Mouse (Mus musculus) CH12.LX (cell line): ENCODE measurements around the gene Cnp. TPM values are rescaled to one million over a fixed set of nuclear protein-coding genes. Genes with fewer than 3 reads are reported as not detected.

ENCODE experiments used
- DNase-seq: peaks from one replicate; pipeline ENCODE4 v3.0.0-alpha.2; 2013; ENCODE audit errors: extremely low read depth
- H3K27ac ChIP-seq: 2 replicates; pipeline ENCODE4 v1.5.1; 2012; ENCODE audit warnings: low read depth, mild to moderate bottlenecking, control low read depth, moderate library complexity; ENCODE audit not compliant: insufficient read depth
- H3K27me3 ChIP-seq: replicated peaks from 2 replicates; pipeline ENCODE3; 2012; ENCODE audit warnings: inconsistent platforms
- H3K36me3 ChIP-seq, 2 experiments: replicated peaks in 1 of 2; 2 replicates each; pipeline versions ENCODE3 to v1.6.1; 2012; ENCODE audit warnings: inconsistent platforms in 1 of 2, low read length in 1 of 2, mild to moderate bottlenecking in 1 of 2, mixed read lengths in 1 of 2, moderate library complexity in 1 of 2; ENCODE audit not compliant: control insufficient read depth in 1 of 2, insufficient read depth in 1 of 2
- H3K4me1 ChIP-seq, 2 experiments: 2 replicates each; pipeline ENCODE4 v1.6.1; 2012; ENCODE audit warnings: inconsistent platforms in 1 of 2, moderate library complexity in 1 of 2; ENCODE audit not compliant: insufficient read depth in 2 of 2, control insufficient read depth in 1 of 2
- H3K4me2 ChIP-seq: 2 replicates; pipeline ENCODE4 v1.6.1; 2012; ENCODE audit warnings: low read depth, mild to moderate bottlenecking, control low read depth; ENCODE audit not compliant: poor library complexity, insufficient read depth, severe bottlenecking
- H3K4me3 ChIP-seq, 3 experiments: fragments of 150-350 bp in 1 of 3; sonication (generic) in 1 of 3; replicated peaks in 1 of 3; 2 replicates each; pipeline versions ENCODE3 to v1.5.1; 2011 to 2012; ENCODE audit warnings: low read depth in 2 of 3, low read length in 2 of 3, mild to moderate bottlenecking in 2 of 3, moderate library complexity in 2 of 3, control low read depth in 1 of 3, improper control_type of control experiment in 1 of 3, inconsistent platforms in 1 of 3, mixed read lengths in 1 of 3; ENCODE audit not compliant: poor library complexity in 1 of 3
- H3K79me2 ChIP-seq: replicated peaks from 2 replicates; pipeline ENCODE4 v1.6.1; 2012; ENCODE audit warnings: mild to moderate bottlenecking, moderate library complexity; ENCODE audit not compliant: control insufficient read depth, poor library complexity, insufficient read depth, severe bottlenecking; ENCODE audit errors: extremely low read depth
- H3K9ac ChIP-seq: 2 replicates; pipeline ENCODE4 v1.6.1; 2012; ENCODE audit warnings: low read depth, mild to moderate bottlenecking, control low read depth, moderate library complexity; ENCODE audit not compliant: insufficient read depth
- H3K9me3 ChIP-seq: replicated peaks from 2 replicates; pipeline ENCODE3; 2012; ENCODE audit warnings: low read length, inconsistent platforms, mixed read lengths
- BHLHE40 ChIP-seq: IDR thresholded peaks from 2 replicates; pipeline ENCODE4 v1.6.1; 2011; ENCODE audit warnings: mild to moderate bottlenecking, low read depth, low read length, improper control_type of control experiment
- CHD1 ChIP-seq: IDR thresholded peaks from 2 replicates; pipeline ENCODE4 v1.6.1; 2012; ENCODE audit warnings: low read depth, low read length, improper control_type of control experiment, inconsistent platforms
- CHD2 ChIP-seq: IDR thresholded peaks from 2 replicates; pipeline ENCODE4 v1.6.1; 2011; ENCODE audit warnings: low read length, improper control_type of control experiment
- CTCF ChIP-seq, 2 experiments: IDR thresholded peaks in 1 of 2; conservative IDR thresholded peaks in 1 of 2; 2 replicates each; pipeline ENCODE4 v1.5.1; 2011 to 2012; ENCODE audit warnings: low read depth in 2 of 2, low read length in 2 of 2, improper control_type of control experiment in 1 of 2, inconsistent platforms in 1 of 2, mild to moderate bottlenecking in 1 of 2, moderate library complexity in 1 of 2
- E2F4 ChIP-seq: IDR thresholded peaks from 2 replicates; pipeline ENCODE4 v1.6.1; 2011; ENCODE audit warnings: low read depth, low read length, improper control_type of control experiment; ENCODE audit not compliant: insufficient replicate concordance
- ELF1 ChIP-seq: IDR thresholded peaks from 2 replicates; pipeline ENCODE4 v1.6.1; 2014; ENCODE audit warnings: low read depth, mild to moderate bottlenecking, inconsistent platforms, low read length, improper control_type of control experiment
- ETS1 ChIP-seq: conservative IDR thresholded peaks from 2 replicates; pipeline ENCODE4 v1.6.1; 2012; ENCODE audit warnings: low read depth, mild to moderate bottlenecking, inconsistent platforms, low read length, improper control_type of control experiment, moderate library complexity
- GABPA ChIP-seq: IDR thresholded peaks from 2 replicates; pipeline ENCODE4 v1.6.1; 2012; ENCODE audit warnings: low read depth, low read length, improper control_type of control experiment, inconsistent platforms; ENCODE audit not compliant: insufficient replicate concordance
- IRF4 ChIP-seq: IDR thresholded peaks from 2 replicates; pipeline ENCODE4 v1.6.1; 2014; ENCODE audit warnings: low read depth, mild to moderate bottlenecking, inconsistent platforms, low read length, improper control_type of control experiment
- JUN ChIP-seq: IDR thresholded peaks from 2 replicates; pipeline ENCODE4 v1.6.1; 2011; ENCODE audit warnings: low read depth, mild to moderate bottlenecking, low read length, improper control_type of control experiment, moderate library complexity; ENCODE audit not compliant: insufficient read depth
- KAT2A ChIP-seq: IDR thresholded peaks from 2 replicates; pipeline ENCODE4 v1.6.1; 2012; ENCODE audit warnings: low read length, improper control_type of control experiment, inconsistent platforms; ENCODE audit not compliant: insufficient replicate concordance
- MAFK ChIP-seq: IDR thresholded peaks from 2 replicates; pipeline ENCODE4 v1.6.1; 2011; ENCODE audit warnings: low read length, improper control_type of control experiment; ENCODE audit not compliant: insufficient replicate concordance
- MAZ ChIP-seq: IDR thresholded peaks from 2 replicates; pipeline ENCODE4 v1.6.1; 2012; ENCODE audit warnings: low read depth, mild to moderate bottlenecking, inconsistent platforms, low read length, improper control_type of control experiment, moderate library complexity
- NELFE ChIP-seq: IDR thresholded peaks from 2 replicates; pipeline ENCODE4 v1.6.1; 2011; ENCODE audit warnings: low read depth, low read length, improper control_type of control experiment
- POLR2A ChIP-seq: IDR thresholded peaks from 2 replicates; pipeline ENCODE4 v1.6.1; 2011; ENCODE audit warnings: low read depth, mild to moderate bottlenecking, improper control_type of control experiment, low read length
- POLR2AphosphoS2 ChIP-seq: IDR thresholded peaks from 2 replicates; pipeline ENCODE4 v1.6.1; 2011; ENCODE audit warnings: low read depth, low read length, improper control_type of control experiment
- RAD21 ChIP-seq: IDR thresholded peaks from 2 replicates; pipeline ENCODE4 v1.6.1; 2011; ENCODE audit warnings: low read depth, mild to moderate bottlenecking, low read length, improper control_type of control experiment, moderate library complexity
- RCOR1 ChIP-seq: conservative IDR thresholded peaks from 2 replicates; pipeline ENCODE4 v1.6.1; 2012; ENCODE audit warnings: low read depth, mild to moderate bottlenecking, inconsistent platforms, low read length, improper control_type of control experiment
- SIN3A ChIP-seq: IDR thresholded peaks from 2 replicates; pipeline ENCODE4 v1.6.1; 2012; ENCODE audit warnings: low read length, improper control_type of control experiment, inconsistent platforms
- TBP ChIP-seq: conservative IDR thresholded peaks from 2 replicates; pipeline ENCODE4 v1.6.1; 2011; ENCODE audit warnings: low read depth, low read length, improper control_type of control experiment
- TCF12 ChIP-seq: IDR thresholded peaks from 2 replicates; pipeline ENCODE4 v1.6.1; 2014; ENCODE audit warnings: low read depth, mild to moderate bottlenecking, inconsistent platforms, low read length, improper control_type of control experiment
- ZC3H11A ChIP-seq: IDR thresholded peaks from 2 replicates; pipeline ENCODE4 v1.6.1; 2012; ENCODE audit warnings: low read depth, mild to moderate bottlenecking, inconsistent platforms, low read length, improper control_type of control experiment
- ZKSCAN1 ChIP-seq: IDR thresholded peaks from 2 replicates; pipeline ENCODE4 v1.6.1; 2012; ENCODE audit warnings: low read depth, inconsistent platforms, low read length, improper control_type of control experiment, borderline replicate concordance
- ZNF384 ChIP-seq: IDR thresholded peaks from 2 replicates; pipeline ENCODE4 v1.6.1; 2012; ENCODE audit warnings: low read depth, low read length, improper control_type of control experiment, inconsistent platforms
- dilution Hi-C: fragments of 300-500 bp; cut with MboI; formaldehyde crosslinking; loops from 2 replicates; pipeline ENCODE4 v1.14.3; 2020; ENCODE audit warnings: low sequenced_read_pairs; ENCODE audit not compliant: extremely low pct_unique_long_range_greater_than_20kb, extremely low pct_ligation_motif_present
- in situ Hi-C: fragments of 300-500 bp; cut with MboI; formaldehyde crosslinking; loops from 3 replicates; pipeline ENCODE4 v1.14.3; 2019; ENCODE audit warnings: low sequenced_read_pairs, low pct_ligation_motif_present, low pct_unique_long_range_greater_than_20kb, mixed read lengths
- polyA plus RNA-seq: library from polyadenylated mRNA; unstranded; fragments of >175 nt; gene quantifications from 2 replicates; pipeline ENCODE4 v1.2.1, GENCODE M21; 2012; ENCODE audit warnings: low read depth; ENCODE audit not compliant: insufficient read length
- total RNA-seq, 2 experiments: library from RNA; depleted of rRNA; stranded (reverse); fragments of 300-350 nt in 1 of 2; fragments of >200 nt in 1 of 2; gene quantifications; 2 replicates each; pipeline ENCODE4 v1.2.3; 2012 to 2014

Gene Cnp
- total and polyA plus RNA-seq, 3 experiments = 77.7 to 87.8 (median 80.2) TPM

DNA sequence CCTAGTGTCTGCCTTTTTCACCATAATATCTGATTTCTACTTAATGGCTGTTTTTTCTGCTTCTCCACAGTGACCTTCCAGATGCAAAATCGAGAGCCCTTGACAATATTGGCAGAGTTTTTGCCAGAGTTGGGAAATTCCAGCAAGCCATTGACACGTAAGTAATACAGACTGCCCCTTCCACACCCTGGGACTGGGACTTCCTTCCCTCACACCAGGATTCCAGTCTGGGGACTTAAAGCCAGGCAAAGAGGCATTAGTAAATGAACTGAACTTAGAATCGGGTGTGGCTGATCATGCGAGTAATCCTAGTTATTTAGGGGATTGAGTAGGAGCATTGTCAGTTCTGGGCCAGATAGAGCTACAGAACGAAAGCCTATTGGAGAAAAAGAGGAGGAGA is 13.0 kb upstream of the Cnp start:
- peaks cover 5% of the 10 kb centered on the region for H3K27me3 ChIP-seq
- H3K9me3 ChIP-seq = no peaks in the 10 kb centered on the region
- no peak for DNase-seq
- in situ Hi-C loops (no loop called here), dilution Hi-C loops (no loop called here)
- H3K27ac ChIP-seq = no peak overlapping the region
- H3K36me3 ChIP-seq = peaks cover 0 to 2% of the 10 kb centered on the region in 2 experiments
- peaks cover 3 to 9% of the 10 kb centered on the region in 2 experiments; a peak in 3 of 4 replicates for H3K4me1 ChIP-seq
- no peaks in the 10 kb centered on the region for H3K79me2 ChIP-seq
- no peak overlapping the region for H3K4me2 ChIP-seq
- TF ChIP-seq KAT2A = no peak
- no peak for TF ChIP-seq ELF1
- no peak for TF ChIP-seq E2F4
- TF ChIP-seq CHD2 = no peak
- no peak for TF ChIP-seq BHLHE40
- no peak for TF ChIP-seq ETS1
- no peak for TF ChIP-seq ZC3H11A
- TF ChIP-seq POLR2AphosphoS2 = no peak
- TF ChIP-seq IRF4 = no peak
- TF ChIP-seq ZKSCAN1 = no peak
- TF ChIP-seq RAD21 = no peak
- TF ChIP-seq CHD1 = no peak
- no peak for TF ChIP-seq RCOR1
- no peak for TF ChIP-seq MAFK
- TF ChIP-seq NELFE = no peak
- no peak for TF ChIP-seq TCF12
- TF ChIP-seq MAZ = no peak
- no peak for TF ChIP-seq ZNF384
- TF ChIP-seq, all 38 proteins: peak for 0
- Histone ChIP-seq H3K4me3 (no peak overlapping the region), H3K9ac (no peak overlapping the region)

DNA sequence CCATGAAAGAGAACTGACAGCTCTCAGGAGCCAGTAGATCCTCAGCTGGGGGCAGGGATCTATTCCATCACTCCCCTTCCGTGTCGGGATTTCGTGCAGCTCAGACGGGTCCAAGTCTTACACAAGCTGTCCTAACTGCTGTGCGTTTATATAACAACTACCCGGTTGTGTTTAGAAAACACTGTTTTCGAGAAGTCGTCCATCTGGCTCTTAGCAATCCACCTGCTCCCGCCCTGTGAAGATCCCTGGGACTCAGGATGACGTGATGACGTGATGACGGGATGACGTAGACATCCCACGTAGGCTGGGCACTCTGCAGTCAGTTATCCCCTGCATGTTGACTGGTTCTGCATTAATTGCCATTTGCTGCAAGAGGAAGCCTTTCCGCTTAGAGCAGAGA is 10.4 kb upstream of the Cnp start:
- dilution Hi-C loops = no loop called here

More for the DNA sequence above, 10.4 kb upstream of the Cnp start:
- H3K9ac ChIP-seq = no peak overlapping the region
- in situ Hi-C loops = no loop called here
- TF ChIP-seq GABPA = no peak
- no peak for TF ChIP-seq CTCF (conservative IDR thresholded peaks at IDR 0.05 in 1 of 2, IDR thresholded peaks at IDR 0.05 in 1 of 2; ENCODE audit: low read depth in 2 of 2, low read length in 2 of 2)
- TF ChIP-seq JUN = no peak
- TF ChIP-seq RCOR1 = no peak
- no peak for TF ChIP-seq TBP
- no peak for TF ChIP-seq BHLHE40
- TF ChIP-seq POLR2A = no peak
- TF ChIP-seq ETS1 = no peak
- TF ChIP-seq SIN3A = no peak
- TF ChIP-seq ZKSCAN1 = no peak
- no peak for TF ChIP-seq RAD21
- H3K79me2 ChIP-seq = no peaks in the 10 kb centered on the region
- peaks cover 0 to 2% of the 10 kb centered on the region in 2 experiments for H3K36me3 ChIP-seq
- H3K27me3 ChIP-seq = no peaks in the 10 kb centered on the region
- no peaks in the 10 kb centered on the region for H3K9me3 ChIP-seq
- H3K27ac ChIP-seq = no peak overlapping the region
- DNase-seq = no peak
- H3K4me1 ChIP-seq = peaks cover 19 to 32% of the 10 kb centered on the region in 2 experiments
- H3K4me2 ChIP-seq = no peak overlapping the region
- H3K4me3 ChIP-seq = no peak overlapping the region
